17 mouse cellular contexts compared by ENCODE assay signal in genomic region chr12:29089634-29090033, GRCm38 (mm10).
A peak's percentile ranks its signal among the peaks of the same experiment; 100 is the strongest.
DNase-seq lines count a peak whose midpoint lies in the region; ATAC-seq lines count a peak whose summit lies in the region.
"Had no signal": no experiment of that assay in that cellular context is flagged by ENCODE, and none has a peak within 500 bp of the region (broad histone marks: within the 10 kb centered on the region; RNA-seq: fewer than 3 reads in every experiment).

No protein-coding gene starts in this region.

- H3K9ac ChIP-seq in heart, embryonic 11.5 days (ENCODE audit: low read depth, low read length) = no peak overlapping the region
- H3K9ac ChIP-seq in midbrain, embryonic 16.5 days (ENCODE audit: low read depth, low read length) = 0 out of 2 replicates have a peak overlapping the region, but pooled peaks have one; percentile 11
- H3K9ac ChIP-seq: liver, embryonic 14.5 days had no signal

- ATAC-seq in heart, embryonic 11.5 days (replicated peaks; ENCODE audit: insufficient number of reproducible peaks, low FRiP score, low TSS enrichment) = no peak
- ATAC-seq in midbrain, embryonic 16.5 days = 0 out of 2 replicates have a peak, but pooled peaks have one; percentile 36
- ATAC-seq: intestine, postnatal 0 days had no signal

- peak; percentile 85 for DNase-seq in heart, adult 11 months
- peak; percentile 54 for DNase-seq in left cerebral cortex, postnatal 4 days
- no peak for DNase-seq in left cerebral cortex, adult 8-10 months (ENCODE audit: low spot score in 2 of 2)
- no peak for DNase-seq in embryonic facial prominence, embryonic 10.5 days (ENCODE audit: low spot score)
- DNase-seq in lung, postnatal 25 days (ENCODE audit: low spot score) = no peak
- no peak for DNase-seq in layer of hippocampus, postnatal 36 days
- DNase-seq: adrenal gland, adult 2 months; B cell, adult 2 months; cerebellum, adult 2 months; gastrocnemius, postnatal 10 days; thymus, postnatal 4 days had no signal

- no peaks in the 10 kb centered on the region for H3K36me3 ChIP-seq in heart, embryonic 11.5 days (ENCODE audit: control insufficient read depth, insufficient read depth, low read length)
- H3K36me3 ChIP-seq in embryonic facial prominence, embryonic 10.5 days (replicated peaks) = no peaks in the 10 kb centered on the region
- H3K36me3 ChIP-seq in midbrain, embryonic 16.5 days (ENCODE audit: control insufficient read depth, insufficient read depth, low read length) = no peaks in the 10 kb centered on the region
- H3K36me3 ChIP-seq: limb, embryonic 10.5 days had no signal

- intact Hi-C loops in left cerebral cortex, postnatal 4 days (cut with DNase I) = no loop called here

- no peaks in the 10 kb centered on the region for H3K4me1 ChIP-seq in heart, embryonic 11.5 days (ENCODE audit: control insufficient read depth, insufficient read depth, low read length)
- H3K4me1 ChIP-seq in embryonic facial prominence, embryonic 10.5 days = peaks cover 14% of the 10 kb centered on the region; the same call in 1 of the 2 replicates
- H3K4me1 ChIP-seq in midbrain, embryonic 16.5 days (ENCODE audit: control insufficient read depth, insufficient read depth, low read length) = peaks cover 7% of the 10 kb centered on the region

- H3K4me3 ChIP-seq in heart, embryonic 11.5 days (ENCODE audit: low read depth, low read length) = no peak overlapping the region
- no peak overlapping the region for H3K4me3 ChIP-seq in embryonic facial prominence, embryonic 10.5 days
- no peak overlapping the region for H3K4me3 ChIP-seq in midbrain, embryonic 16.5 days (ENCODE audit: low read depth, low read length)
- H3K4me3 ChIP-seq: limb, embryonic 10.5 days; megakaryocyte, embryonic 14.5 days had no signal

- no peak overlapping the region for H3K27ac ChIP-seq in heart, embryonic 11.5 days (ENCODE audit: low read depth, low read length)
- H3K27ac ChIP-seq in embryonic facial prominence, embryonic 10.5 days (replicated peaks) = peak overlapping the region; percentile 49; the same call in 1 of the 2 replicates
- peak overlapping the region; percentile 58 for H3K27ac ChIP-seq in midbrain, embryonic 16.5 days (ENCODE audit: low read length)
- H3K27ac ChIP-seq: limb, embryonic 10.5 days; liver, embryonic 14.5 days had no signal

- H3K27me3 ChIP-seq in heart, embryonic 11.5 days (ENCODE audit: control insufficient read depth, insufficient read depth, low read length) = no peaks in the 10 kb centered on the region; the same call in 1 of the 2 replicates
- no peaks in the 10 kb centered on the region for H3K27me3 ChIP-seq in embryonic facial prominence, embryonic 10.5 days (replicated peaks; ENCODE audit: low read depth, poor library complexity, severe bottlenecking)
- H3K27me3 ChIP-seq in midbrain, embryonic 16.5 days (ENCODE audit: control insufficient read depth, insufficient read depth, low read depth, low read length) = no peaks in the 10 kb centered on the region
- H3K27me3 ChIP-seq: megakaryocyte, embryonic 14.5 days had no signal

- 50% methylated on average over 3 of the region's 3 CpGs for WGBS in heart, embryonic 11.5 days (ENCODE audit: insufficient replicate concordance)
- WGBS in embryonic facial prominence, embryonic 10.5 days = 74% methylated on average over 3 of the region's 3 CpGs
- 58% methylated on average over 3 of the region's 3 CpGs for WGBS in midbrain, embryonic 16.5 days

- H3K4me2 ChIP-seq in heart, embryonic 11.5 days = no peak overlapping the region
- H3K4me2 ChIP-seq in midbrain, embryonic 16.5 days (ENCODE audit: low read length) = no peak overlapping the region

- H3K9me3 ChIP-seq in heart, embryonic 11.5 days (replicated peaks; ENCODE audit: control insufficient read depth, low read length) = no peaks in the 10 kb centered on the region
- H3K9me3 ChIP-seq in embryonic facial prominence, embryonic 10.5 days = no peaks in the 10 kb centered on the region
- H3K9me3 ChIP-seq in midbrain, embryonic 16.5 days (replicated peaks; ENCODE audit: control insufficient read depth, low read length, poor library complexity, severe bottlenecking) = no peaks in the 10 kb centered on the region
- H3K9me3 ChIP-seq: limb, embryonic 10.5 days; megakaryocyte, embryonic 14.5 days had no signal

Comparison
In these comparisons a context has a peak if more than half of its experiments do, and no peak if none do; other contexts are left out.
1. DNase-seq: peak in heart, adult 11 months (single experiment) and left cerebral cortex, postnatal 4 days (single experiment); none in left cerebral cortex, adult 8-10 months (0 of 2), embryonic facial prominence, embryonic 10.5 days (single experiment), lung, postnatal 25 days (single experiment) and layer of hippocampus, postnatal 36 days (0 of 2).